Mouse (Mus musculus) inflammation-experienced regulatory T-cells, adult 16 weeks (primary cell): ENCODE data around the gene Syt10. TPM values are rescaled to one million over a fixed set of nuclear protein-coding genes. Genes with fewer than 3 reads are reported as not detected.

Experiments
- polyA plus RNA-seq: library from polyadenylated mRNA; unstranded; fragments of 100-300 nt; shearing (Covaris generic); gene quantifications from one replicate; pipeline ENCODE4 v1.2.1, GENCODE M21; 2017

Gene Syt10
- not detected for polyA plus RNA-seq

GRCm38 (mm10) chr15:89841364-89842017 lies at the start of gene Syt10:
Gene Syt10, minus strand, starts transcription at chr15:89841860.

Other genes with a start within 250 kb of the Syt10 start
- gene Rabl2, start 249.9 kb downstream of the Syt10 start, polyA plus RNA-seq = 3.0 TPM